Mouse (Mus musculus): ENCODE data around the gene Calml4. TPM values are rescaled to one million over a fixed set of nuclear protein-coding genes. Genes with fewer than 3 reads are reported as not detected.
"Not testable (repeated sequence)": the region's sequence is repeated elsewhere in the genome, so short reads cannot be mapped to it uniquely, and the experiment has no call there.

The Calml4 gene
- polyA plus RNA-seq, 1 experiment from 2014 or later = 2.2 TPM

GRCm38 (mm10) chr9:62816323-62817098, 41.4 kb upstream of the Calml4 start:
- H3K27ac ChIP-seq (replicated peaks in 1 of 2; ENCODE audit: control insufficient read depth in 1 of 2, insufficient read depth in 1 of 2, low read depth in 2 of 2, low read length in 2 of 2) = peak overlapping the region; percentile 71 to 76; a peak in 3 of 4 replicates
- H3K4me2 ChIP-seq (ENCODE audit: low read length) = peak overlapping the region; percentile 34
- 52% methylated on average over 9 of the region's 9 CpGs for WGBS
- no peak for ATAC-seq (ENCODE audit: insufficient number of reproducible peaks, insufficient read depth, low FRiP score, low read depth)
- no peak overlapping the region for H3K9ac ChIP-seq (ENCODE audit: low read length)
- peaks cover 21 to 32% of the 10 kb centered on the region in 2 experiments for H3K4me1 ChIP-seq (ENCODE audit: control insufficient read depth in 2 of 2, insufficient read depth in 2 of 2, low read length in 2 of 2)
- no peaks in the 10 kb centered on the region for H3K27me3 ChIP-seq (ENCODE audit: control insufficient read depth, insufficient read depth, low read length)
- no peak overlapping the region for H3K4me3 ChIP-seq (ENCODE audit: control insufficient read depth in 1 of 2, insufficient read depth in 1 of 2, low read depth in 1 of 2, low read length in 2 of 2)
- H3K9me3 ChIP-seq (ENCODE audit: control insufficient read depth, low read length) = no peaks in the 10 kb centered on the region
- no peaks in the 10 kb centered on the region for H3K36me3 ChIP-seq (ENCODE audit: control insufficient read depth, insufficient read depth, low read length)

DNA sequence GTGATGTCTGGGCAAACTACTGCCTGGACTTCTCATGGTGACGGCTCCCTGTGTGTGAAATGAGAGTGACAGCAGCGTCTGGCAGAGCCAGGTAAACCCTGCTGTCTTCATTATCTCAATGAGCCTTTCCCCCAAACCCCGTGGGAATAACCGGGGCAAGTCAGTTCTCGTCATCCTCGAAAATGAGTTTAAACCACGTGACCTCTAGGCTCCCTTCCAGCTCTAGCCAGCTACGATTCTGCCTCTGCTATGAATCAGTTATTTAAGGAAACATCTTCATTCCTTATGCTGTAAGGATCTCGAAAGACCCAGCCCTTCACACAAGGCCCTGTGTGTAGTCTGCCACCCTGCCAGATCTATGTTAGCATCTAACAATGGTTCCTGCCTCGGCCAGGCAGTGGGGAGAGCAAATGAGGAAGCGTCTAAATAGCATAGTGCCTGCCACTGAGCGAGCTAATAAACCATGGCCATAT, 40.7 kb upstream of the Calml4 start:
- no peaks in the 10 kb centered on the region for H3K27me3 ChIP-seq (ENCODE audit: control insufficient read depth, insufficient read depth, low read length)
- H3K36me3 ChIP-seq (ENCODE audit: control insufficient read depth, insufficient read depth, low read length) = no peaks in the 10 kb centered on the region
- H3K9ac ChIP-seq (ENCODE audit: low read length) = peak overlapping the region; percentile 26
- H3K4me3 ChIP-seq (ENCODE audit: control insufficient read depth in 1 of 2, insufficient read depth in 1 of 2, low read depth in 1 of 2, low read length in 2 of 2) = no peak overlapping the region
- WGBS = 26% methylated on average over 12 of the region's 12 CpGs
- peak overlapping the region; percentile 34 for H3K4me2 ChIP-seq (ENCODE audit: low read length)
- H3K9me3 ChIP-seq (ENCODE audit: control insufficient read depth, low read length) = no peaks in the 10 kb centered on the region
- 0 out of 2 replicates have a peak, but pooled peaks have one; percentile 35 for ATAC-seq (ENCODE audit: insufficient number of reproducible peaks, insufficient read depth, low FRiP score, low read depth)
- peak overlapping the region; percentile 71 to 76 for H3K27ac ChIP-seq (replicated peaks in 1 of 2; ENCODE audit: control insufficient read depth in 1 of 2, insufficient read depth in 1 of 2, low read depth in 2 of 2, low read length in 2 of 2)
- H3K4me1 ChIP-seq (ENCODE audit: control insufficient read depth in 2 of 2, insufficient read depth in 2 of 2, low read length in 2 of 2) = peaks cover 20 to 30% of the 10 kb centered on the region in 2 experiments

- no peak overlapping the region for H3K4me2 ChIP-seq (ENCODE audit: low read length)
- peaks cover 19 to 23% of the 10 kb centered on the region in 2 experiments for H3K4me1 ChIP-seq (ENCODE audit: control insufficient read depth in 2 of 2, insufficient read depth in 2 of 2, low read length in 2 of 2)
- H3K36me3 ChIP-seq (ENCODE audit: control insufficient read depth, insufficient read depth, low read length) = no peaks in the 10 kb centered on the region
- H3K9me3 ChIP-seq (ENCODE audit: control insufficient read depth, low read length) = no peaks in the 10 kb centered on the region
- peak overlapping the region in 1 of 2 experiments; percentile 76; a peak in 3 of 4 replicates for H3K27ac ChIP-seq (replicated peaks in 1 of 2; ENCODE audit: control insufficient read depth in 1 of 2, insufficient read depth in 1 of 2, low read depth in 2 of 2, low read length in 2 of 2)
- WGBS = 65% methylated on average over 4 of the region's 4 CpGs
- H3K9ac ChIP-seq (ENCODE audit: low read length) = no peak overlapping the region; the same call in 1 of the 2 replicates
- no peak overlapping the region for H3K4me3 ChIP-seq (ENCODE audit: control insufficient read depth in 1 of 2, insufficient read depth in 1 of 2, low read depth in 1 of 2, low read length in 2 of 2)
- ATAC-seq (ENCODE audit: insufficient number of reproducible peaks, insufficient read depth, low FRiP score, low read depth) = no peak
- H3K27me3 ChIP-seq (ENCODE audit: control insufficient read depth, insufficient read depth, low read length) = no peaks in the 10 kb centered on the region
These were observed 39.9 kb upstream of the Calml4 start for GRCm38 (mm10) chr9:62817828-62818614.

DNA sequence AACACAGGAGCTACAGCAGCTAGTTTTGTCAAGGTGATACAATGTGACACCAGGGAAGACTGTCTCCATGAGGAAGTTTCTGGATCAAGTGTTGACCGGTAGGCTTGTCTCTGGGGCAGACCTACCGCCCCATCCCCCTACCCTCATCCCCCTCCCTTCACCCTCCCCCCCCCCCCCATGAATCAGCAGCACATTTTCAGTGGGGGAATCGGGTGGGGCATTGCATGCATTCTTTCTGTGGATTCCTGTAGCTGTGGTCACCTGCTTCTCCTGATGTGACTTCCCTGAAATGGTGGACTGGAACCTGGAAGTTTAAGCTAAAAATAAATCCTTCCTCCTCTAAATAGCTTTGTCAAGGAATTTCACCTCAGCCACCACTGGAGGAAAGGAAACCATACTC, 38.4 kb upstream of the Calml4 start:
- Histone ChIP-seq H3K9me3 (ENCODE audit: control insufficient read depth, low read length) (no peaks in the 10 kb centered on the region), H3K4me3 (ENCODE audit: control insufficient read depth in 1 of 2, insufficient read depth in 1 of 2, low read depth in 1 of 2, low read length in 2 of 2) (no peak overlapping the region), H3K4me1 (ENCODE audit: control insufficient read depth in 2 of 2, insufficient read depth in 2 of 2, low read length in 2 of 2) (peaks cover 19 to 23% of the 10 kb centered on the region in 2 experiments), H3K36me3 (ENCODE audit: control insufficient read depth, insufficient read depth, low read length) (no peaks in the 10 kb centered on the region), H3K4me2 (ENCODE audit: low read length) (no peak overlapping the region), H3K9ac (ENCODE audit: low read length) (no peak overlapping the region), H3K27me3 (ENCODE audit: control insufficient read depth, insufficient read depth, low read length) (no peaks in the 10 kb centered on the region), H3K27ac (replicated peaks in 1 of 2; ENCODE audit: control insufficient read depth in 1 of 2, insufficient read depth in 1 of 2, low read depth in 2 of 2, low read length in 2 of 2) (no peak overlapping the region)
- no peak for ATAC-seq (ENCODE audit: insufficient number of reproducible peaks, insufficient read depth, low FRiP score, low read depth)
- WGBS = 64% methylated on average over 2 of the region's 3 CpGs

GRCm38 (mm10) chr9:62819910-62820309, 38.0 kb upstream of the Calml4 start:
- H3K36me3 ChIP-seq (ENCODE audit: control insufficient read depth, insufficient read depth, low read length); H3K9ac ChIP-seq (ENCODE audit: low read length); H3K4me2 ChIP-seq (ENCODE audit: low read length); H3K27ac ChIP-seq (replicated peaks in 1 of 2; ENCODE audit: control insufficient read depth in 1 of 2, insufficient read depth in 1 of 2, low read depth in 2 of 2, low read length in 2 of 2); ATAC-seq (ENCODE audit: insufficient number of reproducible peaks, insufficient read depth, low FRiP score, low read depth); H3K27me3 ChIP-seq (ENCODE audit: control insufficient read depth, insufficient read depth, low read length); H3K9me3 ChIP-seq (ENCODE audit: control insufficient read depth, low read length); H3K4me3 ChIP-seq (ENCODE audit: control insufficient read depth in 1 of 2, insufficient read depth in 1 of 2, low read depth in 1 of 2, low read length in 2 of 2): not testable (repeated sequence)
- H3K4me1 ChIP-seq (ENCODE audit: control insufficient read depth in 2 of 2, insufficient read depth in 2 of 2, low read length in 2 of 2) = peaks cover 19 to 23% of the 10 kb centered on the region in 2 experiments
- WGBS = 85% methylated on average over 6 of the region's 6 CpGs

DNA sequence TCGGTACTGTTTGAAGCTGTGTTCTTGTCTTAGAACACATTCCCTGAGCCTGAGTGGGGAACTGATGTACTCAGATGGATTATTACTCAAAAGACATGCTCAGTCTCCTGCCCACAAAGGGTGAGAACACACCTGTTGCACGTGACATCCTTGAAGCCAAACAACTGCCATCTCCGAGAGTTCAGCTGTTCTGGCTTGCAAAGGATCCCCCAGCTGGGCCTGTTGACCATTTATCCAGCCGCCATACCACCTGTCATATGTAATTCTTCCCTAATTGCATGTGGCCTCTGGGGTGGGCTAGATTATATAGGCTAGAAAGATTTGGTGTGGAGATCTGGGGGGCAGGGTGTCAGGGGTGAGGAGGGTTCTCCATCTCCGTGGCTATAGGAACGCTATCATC, 37.1 kb upstream of the Calml4 start:
- no peak overlapping the region for H3K4me3 ChIP-seq (ENCODE audit: control insufficient read depth in 1 of 2, insufficient read depth in 1 of 2, low read depth in 1 of 2, low read length in 2 of 2)
- H3K9ac ChIP-seq (ENCODE audit: low read length) = no peak overlapping the region
- H3K27ac ChIP-seq (replicated peaks in 1 of 2; ENCODE audit: control insufficient read depth in 1 of 2, insufficient read depth in 1 of 2, low read depth in 2 of 2, low read length in 2 of 2) = no peak overlapping the region
- no peaks in the 10 kb centered on the region for H3K36me3 ChIP-seq (ENCODE audit: control insufficient read depth, insufficient read depth, low read length)
- 90% methylated on average over 6 of the region's 6 CpGs for WGBS
- H3K4me2 ChIP-seq (ENCODE audit: low read length) = no peak overlapping the region
- ATAC-seq (ENCODE audit: insufficient number of reproducible peaks, insufficient read depth, low FRiP score, low read depth) = no peak
- peaks cover 22 to 26% of the 10 kb centered on the region in 2 experiments for H3K4me1 ChIP-seq (ENCODE audit: control insufficient read depth in 2 of 2, insufficient read depth in 2 of 2, low read length in 2 of 2)
- no peaks in the 10 kb centered on the region for H3K9me3 ChIP-seq (ENCODE audit: control insufficient read depth, low read length)
- H3K27me3 ChIP-seq (ENCODE audit: control insufficient read depth, insufficient read depth, low read length) = no peaks in the 10 kb centered on the region

DNA sequence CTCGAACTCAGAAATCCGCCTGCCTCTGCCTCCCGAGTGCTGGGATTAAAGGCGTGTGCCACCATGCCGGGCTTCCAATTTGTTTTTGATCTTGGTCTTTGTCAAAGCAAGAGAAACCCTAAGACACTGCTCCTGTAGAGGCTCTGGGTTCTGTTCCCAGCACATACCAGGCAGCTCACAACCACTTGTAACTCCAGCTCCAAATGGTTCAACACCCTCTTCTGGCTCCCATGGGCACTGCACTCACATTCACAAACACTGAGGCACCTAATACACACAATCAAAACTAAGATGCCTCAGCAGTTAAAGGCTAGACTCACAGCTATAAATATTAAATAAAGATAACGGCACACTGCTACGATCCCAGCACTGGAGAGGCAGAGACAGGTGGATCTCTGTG, 36.1 kb upstream of the Calml4 start:
- H3K4me3 ChIP-seq (ENCODE audit: control insufficient read depth in 1 of 2, insufficient read depth in 1 of 2, low read depth in 1 of 2, low read length in 2 of 2) = no peak overlapping the region
- 94% methylated on average over 7 of the region's 7 CpGs for WGBS
- no peak overlapping the region for H3K27ac ChIP-seq (replicated peaks in 1 of 2; ENCODE audit: control insufficient read depth in 1 of 2, insufficient read depth in 1 of 2, low read depth in 2 of 2, low read length in 2 of 2)
- H3K4me1 ChIP-seq (ENCODE audit: control insufficient read depth in 2 of 2, insufficient read depth in 2 of 2, low read length in 2 of 2) = peaks cover 20 to 26% of the 10 kb centered on the region in 2 experiments
- H3K9me3 ChIP-seq (ENCODE audit: control insufficient read depth, low read length) = no peaks in the 10 kb centered on the region
- no peak overlapping the region for H3K4me2 ChIP-seq (ENCODE audit: low read length)
- ATAC-seq (ENCODE audit: insufficient number of reproducible peaks, insufficient read depth, low FRiP score, low read depth) = no peak
- H3K36me3 ChIP-seq (ENCODE audit: control insufficient read depth, insufficient read depth, low read length) = no peaks in the 10 kb centered on the region
- no peak overlapping the region for H3K9ac ChIP-seq (ENCODE audit: low read length)
- no peaks in the 10 kb centered on the region for H3K27me3 ChIP-seq (ENCODE audit: control insufficient read depth, insufficient read depth, low read length)
